Mouse (Mus musculus) testis, adult 10 weeks (tissue): ENCODE measurements around the gene Bpnt1. TPM values are rescaled to one million over a fixed set of nuclear protein-coding genes. Genes with fewer than 3 reads are reported as not detected.

ENCODE experiments used
- polyA plus RNA-seq: library from polyadenylated mRNA; stranded (reverse); fragments of 350-450 nt; fragmentation: Illumina TruSeq; extraction: RNeasy Lipid Tissue Mini Kit (QIAGEN cat#74804); gene quantifications from one replicate; pipeline ENCODE4 v1.2.3, GENCODE M21; 2014; ENCODE audit warnings: low read depth, low replicate concordance

The Bpnt1 gene
- polyA plus RNA-seq = 22.0 TPM

GRCm38 (mm10) chr1:185331983-185332430, at the start of gene Bpnt1:
Bpnt1 (plus strand) TSS chr1:185332149.

GRCm38 (mm10) chr1:185328721-185329610, 3.0 kb upstream of the Bpnt1 start, which contains the start of gene Iars2:
Iars2 (minus strand) TSS chr1:185329396.

GRCm38 (mm10) chr1:185362677-185363520, 30.9 kb downstream of the Bpnt1 start, which contains the start of gene Eprs:
Eprs (plus strand) TSS chr1:185363044.

Other genes starting within 250 kb of the Bpnt1 start
- gene Rab3gap2, start 128.0 kb upstream of the Bpnt1 start, polyA plus RNA-seq = 16.0 TPM
- 14.6 TPM for gene Iars2, start 2.8 kb upstream of the Bpnt1 start, polyA plus RNA-seq
- 55.2 TPM for gene Eprs, start 30.9 kb downstream of the Bpnt1 start, polyA plus RNA-seq
- gene Slc30a10, start 122.7 kb downstream of the Bpnt1 start, polyA plus RNA-seq = not detected